Mouse (Mus musculus) forebrain, embryonic 13.5 days (tissue): ENCODE data around the gene Txndc17. TPM values are rescaled to one million over a fixed set of nuclear protein-coding genes. Genes with fewer than 3 reads are reported as not detected.
"Not testable (repeated sequence)": the region's sequence is repeated elsewhere in the genome, so short reads cannot be mapped to it uniquely, and the experiment has no call there.

Experiments
- ATAC-seq: fragments of 200-750 bp; cut with Nextera tagmentation; 2 replicates; pipeline ENCODE4 v1.8.0; 2017
- H3K27ac ChIP-seq: fragments of 300-500 bp; sonication (generic); 2 replicates; pipeline ENCODE4 v1.5.1; 2015; ENCODE audit warnings: inconsistent platforms, mild to moderate bottlenecking, moderate library complexity
- H3K27me3 ChIP-seq: fragments of 300-500 bp; sonication (generic); 2 replicates; pipeline ENCODE4 v1.6.1; 2015; ENCODE audit warnings: mild to moderate bottlenecking, inconsistent platforms
- H3K36me3 ChIP-seq: fragments of 300-500 bp; sonication (generic); 2 replicates; pipeline ENCODE4 v1.6.1; 2015; ENCODE audit warnings: mild to moderate bottlenecking, inconsistent platforms; ENCODE audit not compliant: poor library complexity, severe bottlenecking
- H3K4me1 ChIP-seq: fragments of 300-500 bp; sonication (generic); 2 replicates; pipeline ENCODE4 v1.6.1; 2015; ENCODE audit warnings: inconsistent platforms
- H3K4me2 ChIP-seq: fragments of 300-500 bp; sonication (generic); 2 replicates; pipeline ENCODE4 v1.6.1; 2015; ENCODE audit warnings: inconsistent platforms, mild to moderate bottlenecking, moderate library complexity
- H3K4me3 ChIP-seq: fragments of 300-500 bp; sonication (generic); 2 replicates; pipeline ENCODE4 v1.5.1; 2015; ENCODE audit warnings: mild to moderate bottlenecking, inconsistent platforms
- H3K9ac ChIP-seq: fragments of 300-500 bp; sonication (generic); 2 replicates; pipeline ENCODE4 v1.6.1; 2015; ENCODE audit warnings: mild to moderate bottlenecking, inconsistent platforms
- H3K9me3 ChIP-seq: fragments of 300-500 bp; sonication (generic); replicated peaks from 2 replicates; pipeline ENCODE4 v1.6.1; 2016; ENCODE audit warnings: inconsistent platforms
- WGBS: fragments of 180-500 bp; shearing (Covaris S2); methylation state at CpG from one replicate; pipeline ENCODE4 v1.1.7; 2015; 5-methylcytosine and 5-hydroxymethylcytosine counted together
- polyA plus RNA-seq: library from polyadenylated mRNA; unstranded; fragments of >200 nt; fragmentation: Nextera tagmentation; extraction: Ambion mirVana; gene quantifications from 2 replicates; pipeline ENCODE4 v1.2.1, GENCODE M21; 2015

Txndc17 gene
- polyA plus RNA-seq, result 152 and 157 TPM in 2 replicates

GRCm38 (mm10) chr11:72207204-72207833 lies at the start of gene Txndc17, which contains the start of gene 4933427D14Rik:
Gene Txndc17, plus strand, starts transcription at chr11:72207547.
Gene 4933427D14Rik, minus strand, starts transcription at chr11:72207459.
- ATAC-seq, result peak; percentile 93
- Histone ChIP-seq H3K9me3 (no peaks in the 10 kb centered on the region), H3K4me1 (peaks cover 43% of the 10 kb centered on the region), H3K4me2 (peak within 1 kb of the TSS; percentile 93), H3K9ac (peak within 1 kb of the TSS; percentile 90), H3K27me3 (no peaks in the 10 kb centered on the region), H3K36me3 (peaks cover 33% of the 10 kb centered on the region), H3K4me3 (peak within 1 kb of the TSS; percentile 92), H3K27ac (peak within 1 kb of the TSS; percentile 68)
- WGBS, result under 1% methylated on average over 42 of the region's 42 CpGs

GRCm38 (mm10) chr11:72163198-72163597 lies 44.1 kb upstream of the Txndc17 start:
- no peak overlapping the region for H3K27ac ChIP-seq
- H3K4me3 ChIP-seq, result no peak overlapping the region
- ATAC-seq, result no peak
- H3K9me3 ChIP-seq, result no peaks in the 10 kb centered on the region
- 93% methylated on average over 2 of the region's 2 CpGs for WGBS
- no peak overlapping the region for H3K4me2 ChIP-seq
- no peaks in the 10 kb centered on the region for H3K27me3 ChIP-seq
- H3K4me1 ChIP-seq, result no peaks in the 10 kb centered on the region
- H3K9ac ChIP-seq, result no peak overlapping the region
- peaks cover 66% of the 10 kb centered on the region for H3K36me3 ChIP-seq

GRCm38 (mm10) chr11:72169871-72170270 lies 37.5 kb upstream of the Txndc17 start:
- Histone ChIP-seq H3K9ac (no peak overlapping the region), H3K4me3 (no peak overlapping the region), H3K4me1 (no peaks in the 10 kb centered on the region), H3K36me3 (peaks cover 87% of the 10 kb centered on the region), H3K9me3 (no peaks in the 10 kb centered on the region), H3K27me3 (no peaks in the 10 kb centered on the region), H3K27ac (no peak overlapping the region), H3K4me2 (no peak overlapping the region)
- no peak for ATAC-seq
- WGBS, result 89% methylated on average over 4 of the region's 4 CpGs

GRCm38 (mm10) chr11:72171906-72172305 lies 35.4 kb upstream of the Txndc17 start:
- ATAC-seq, H3K9me3 ChIP-seq, H3K9ac ChIP-seq, H3K4me3 ChIP-seq, H3K4me2 ChIP-seq, H3K27me3 ChIP-seq, H3K27ac ChIP-seq: not testable (repeated sequence)
- 72% methylated on average over 4 of the region's 4 CpGs for WGBS
- peaks cover 11% of the 10 kb centered on the region for H3K4me1 ChIP-seq
- H3K36me3 ChIP-seq, result peaks cover 85% of the 10 kb centered on the region

- 91% methylated on average over 5 of the region's 5 CpGs for WGBS
- Histone ChIP-seq H3K27me3 (no peaks in the 10 kb centered on the region), H3K36me3 (peaks cover 87% of the 10 kb centered on the region), H3K9ac (no peak overlapping the region), H3K9me3 (no peaks in the 10 kb centered on the region), H3K4me3 (no peak overlapping the region), H3K4me2 (no peak overlapping the region), H3K27ac (no peak overlapping the region), H3K4me1 (peaks cover 14% of the 10 kb centered on the region)
- ATAC-seq, result no peak
Observed at GRCm38 (mm10) chr11:72173506-72173905, 33.8 kb upstream of the Txndc17 start.

GRCm38 (mm10) chr11:72174721-72175120 lies 32.6 kb upstream of the Txndc17 start:
- Histone ChIP-seq H3K4me3 (no peak overlapping the region), H3K4me1 (peaks cover 14% of the 10 kb centered on the region), H3K27ac (no peak overlapping the region), H3K9ac (no peak overlapping the region), H3K9me3 (no peaks in the 10 kb centered on the region), H3K4me2 (no peak overlapping the region), H3K27me3 (no peaks in the 10 kb centered on the region), H3K36me3 (peaks cover 84% of the 10 kb centered on the region)
- WGBS, result 93% methylated on average over 6 of the region's 6 CpGs
- ATAC-seq, result no peak

GRCm38 (mm10) chr11:72175966-72176365 lies 31.4 kb upstream of the Txndc17 start:
- 47% methylated on average over 5 of the region's 5 CpGs for WGBS
- H3K36me3 ChIP-seq, result peaks cover 82% of the 10 kb centered on the region

GRCm38 (mm10) chr11:72176553-72176952 lies 30.8 kb upstream of the Txndc17 start:
- Histone ChIP-seq H3K27ac (peak overlapping the region; percentile 31; the same call in 1 of the 2 replicates), H3K9ac (no peak overlapping the region), H3K4me3 (no peak overlapping the region), H3K36me3 (peaks cover 86% of the 10 kb centered on the region), H3K27me3 (no peaks in the 10 kb centered on the region), H3K4me1 (peaks cover 14% of the 10 kb centered on the region), H3K9me3 (no peaks in the 10 kb centered on the region), H3K4me2 (no peak overlapping the region)
- 21% methylated on average over 3 of the region's 3 CpGs for WGBS
- no peak for ATAC-seq

More at GRCm38 (mm10) chr11:72175966-72176365, 31.4 kb upstream of the Txndc17 start:
- ATAC-seq, result no peak
- H3K9me3 ChIP-seq, result no peaks in the 10 kb centered on the region
- peaks cover 14% of the 10 kb centered on the region for H3K4me1 ChIP-seq
- H3K27ac ChIP-seq, result no peak overlapping the region
- no peak overlapping the region for H3K9ac ChIP-seq
- no peak overlapping the region for H3K4me2 ChIP-seq
- no peaks in the 10 kb centered on the region for H3K27me3 ChIP-seq
- no peak overlapping the region for H3K4me3 ChIP-seq

GRCm38 (mm10) chr11:72180556-72180955 lies 26.8 kb upstream of the Txndc17 start:
- H3K36me3 ChIP-seq, result peaks cover 53% of the 10 kb centered on the region
- H3K4me2 ChIP-seq, result no peak overlapping the region
- H3K27ac ChIP-seq, result no peak overlapping the region
- no peaks in the 10 kb centered on the region for H3K9me3 ChIP-seq
- H3K4me3 ChIP-seq, result no peak overlapping the region
- H3K9ac ChIP-seq, result no peak overlapping the region
- 91% methylated on average over 5 of the region's 5 CpGs for WGBS
- ATAC-seq, result no peak
- H3K27me3 ChIP-seq, result no peaks in the 10 kb centered on the region
- H3K4me1 ChIP-seq, result peaks cover 14% of the 10 kb centered on the region

GRCm38 (mm10) chr11:72181136-72181535 lies 26.2 kb upstream of the Txndc17 start:
- WGBS, result 94% methylated on average over 4 of the region's 4 CpGs
- Histone ChIP-seq H3K27ac (no peak overlapping the region), H3K36me3 (peaks cover 54% of the 10 kb centered on the region), H3K27me3 (no peaks in the 10 kb centered on the region), H3K9ac (no peak overlapping the region), H3K4me2 (no peak overlapping the region), H3K9me3 (no peaks in the 10 kb centered on the region), H3K4me3 (no peak overlapping the region), H3K4me1 (peaks cover 10% of the 10 kb centered on the region)
- ATAC-seq, result no peak

- H3K4me3 ChIP-seq, result no peak overlapping the region
- 88% methylated on average over 4 of the region's 4 CpGs for WGBS
- no peaks in the 10 kb centered on the region for H3K4me1 ChIP-seq
- no peaks in the 10 kb centered on the region for H3K9me3 ChIP-seq
- peaks cover 55% of the 10 kb centered on the region for H3K36me3 ChIP-seq
- H3K9ac ChIP-seq, result no peak overlapping the region
- ATAC-seq, result no peak
- no peak overlapping the region for H3K4me2 ChIP-seq
- no peaks in the 10 kb centered on the region for H3K27me3 ChIP-seq
- no peak overlapping the region for H3K27ac ChIP-seq
Observed at GRCm38 (mm10) chr11:72184252-72184651, 23.1 kb upstream of the Txndc17 start.

GRCm38 (mm10) chr11:72190857-72191256 lies 16.5 kb upstream of the Txndc17 start:
- WGBS, result 81% methylated on average over 1 of the region's 1 CpGs
- no peaks in the 10 kb centered on the region for H3K9me3 ChIP-seq
- peaks cover 63% of the 10 kb centered on the region for H3K36me3 ChIP-seq
- ATAC-seq, result no peak
- H3K27ac ChIP-seq, result no peak overlapping the region
- no peak overlapping the region for H3K9ac ChIP-seq
- H3K4me3 ChIP-seq, result no peak overlapping the region
- H3K27me3 ChIP-seq, result no peaks in the 10 kb centered on the region
- no peaks in the 10 kb centered on the region for H3K4me1 ChIP-seq
- H3K4me2 ChIP-seq, result no peak overlapping the region

GRCm38 (mm10) chr11:72194259-72194658 lies 13.1 kb upstream of the Txndc17 start:
- no peak for ATAC-seq
- H3K4me1 ChIP-seq, result no peaks in the 10 kb centered on the region
- no peak overlapping the region for H3K27ac ChIP-seq
- no peaks in the 10 kb centered on the region for H3K9me3 ChIP-seq
- H3K9ac ChIP-seq, result no peak overlapping the region
- no peaks in the 10 kb centered on the region for H3K27me3 ChIP-seq
- no peak overlapping the region for H3K4me2 ChIP-seq
- H3K4me3 ChIP-seq, result no peak overlapping the region
- WGBS, result 95% methylated on average over 2 of the region's 2 CpGs
- H3K36me3 ChIP-seq, result peaks cover 61% of the 10 kb centered on the region
